Mouse (Mus musculus): ENCODE results near the gene Cmtm8. TPM values are rescaled to one million over a fixed set of nuclear protein-coding genes. Genes with fewer than 3 reads are reported as not detected.

Cmtm8 gene
- polyA plus RNA-seq, 1 experiment: 4.2 TPM

DNA sequence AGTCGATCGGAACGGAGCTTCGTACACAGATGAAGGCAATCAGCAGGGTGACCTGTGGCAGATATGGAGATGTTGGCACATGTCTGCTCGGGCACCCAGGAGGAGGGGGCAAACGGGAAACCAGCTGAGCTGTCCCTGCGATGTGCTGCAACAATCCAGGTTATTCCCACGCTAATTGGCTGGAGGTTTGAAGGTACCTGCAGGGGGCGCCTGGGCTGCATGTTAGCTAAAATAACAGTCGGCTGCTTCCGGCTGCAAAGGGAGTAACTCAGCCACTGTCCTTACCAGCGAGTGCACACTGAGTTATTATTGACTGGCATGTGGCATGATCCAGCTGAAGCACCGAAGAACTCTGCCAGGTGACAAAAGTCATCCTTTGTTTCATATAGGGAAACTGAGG lies 80.6 kb downstream of the Cmtm8 start:
- H3K27me3 ChIP-seq (ENCODE audit: control insufficient read depth, insufficient read depth, low read length): no peaks in the 10 kb centered on the region
- TF ChIP-seq POLR2A (IDR thresholded peaks at IDR 0.05; ENCODE audit: borderline replicate concordance, insufficient read depth, low read length) (no peak), CTCF (IDR thresholded peaks at IDR 0.05; ENCODE audit: borderline replicate concordance, insufficient read depth, low read depth, low read length) (peak; percentile 25; the same call in 1 of the 2 replicates)
- WGBS: 40% methylated on average over 13 of the region's 13 CpGs
- peaks cover 12% of the 10 kb centered on the region for H3K4me1 ChIP-seq (ENCODE audit: control insufficient read depth, insufficient read depth, low read length)
- no peak overlapping the region for H3K27ac ChIP-seq (ENCODE audit: insufficient read depth, low read length)
- H3K4me3 ChIP-seq (replicated peaks; ENCODE audit: insufficient read depth, low read depth, low read length): no peak overlapping the region
- DNase-seq: no peak

DNA sequence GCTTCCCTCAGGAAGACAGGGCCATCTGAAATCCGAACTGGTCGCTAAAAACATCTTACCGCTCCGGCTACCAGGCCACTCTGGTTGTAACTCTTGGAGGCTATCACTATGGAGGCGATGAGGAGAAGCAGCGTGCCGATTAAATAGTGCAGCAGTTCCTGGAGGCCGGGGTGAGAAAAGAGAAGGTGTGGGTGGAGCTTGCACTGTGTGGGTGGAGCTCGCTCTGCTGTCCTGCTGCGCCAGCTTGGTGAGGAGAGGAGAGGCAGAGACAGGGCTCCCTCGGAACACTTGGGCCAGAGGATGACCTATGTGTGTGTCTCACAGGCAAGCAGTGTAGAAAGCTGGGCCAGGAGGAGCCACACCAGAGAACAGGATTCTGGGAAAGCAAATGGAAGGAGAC lies 82.1 kb downstream of the Cmtm8 start:
- no peak overlapping the region for H3K27ac ChIP-seq (ENCODE audit: insufficient read depth, low read length)
- DNase-seq: no peak
- H3K4me1 ChIP-seq (ENCODE audit: control insufficient read depth, insufficient read depth, low read length): 0 out of 2 replicates have a peak, but pooled peaks cover 3% of the 10 kb centered on the region
- no peaks in the 10 kb centered on the region for H3K27me3 ChIP-seq (ENCODE audit: control insufficient read depth, insufficient read depth, low read length)
- TF ChIP-seq POLR2A (IDR thresholded peaks at IDR 0.05; ENCODE audit: borderline replicate concordance, insufficient read depth, low read length): no peak
- TF ChIP-seq CTCF (IDR thresholded peaks at IDR 0.05; ENCODE audit: borderline replicate concordance, insufficient read depth, low read depth, low read length): no peak
- no peak overlapping the region for H3K4me3 ChIP-seq (replicated peaks; ENCODE audit: insufficient read depth, low read depth, low read length)
- WGBS: 86% methylated on average over 11 of the region's 11 CpGs

DNA sequence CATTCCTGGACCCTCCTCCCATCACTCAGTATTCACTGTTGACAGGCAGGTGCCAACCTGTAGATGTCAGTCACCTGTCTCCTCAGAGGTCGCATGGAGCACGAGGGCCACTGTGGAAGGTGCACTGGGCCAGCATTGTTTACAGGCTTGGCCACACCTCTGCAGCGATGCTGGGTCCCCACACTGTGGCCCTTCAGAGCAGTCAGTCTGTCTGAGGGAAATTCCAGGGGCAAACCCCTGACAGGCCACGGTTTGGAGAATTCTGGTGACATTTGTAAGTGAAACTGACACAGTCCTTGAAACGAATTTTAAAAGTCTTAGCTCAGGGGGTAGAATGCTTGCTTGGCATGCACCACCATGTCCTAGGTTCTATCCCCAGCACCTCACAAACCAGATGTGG lies 83.6 kb downstream of the Cmtm8 start:
- no peaks in the 10 kb centered on the region for H3K4me1 ChIP-seq (ENCODE audit: control insufficient read depth, insufficient read depth, low read length)
- H3K27me3 ChIP-seq (ENCODE audit: control insufficient read depth, insufficient read depth, low read length): no peaks in the 10 kb centered on the region
- H3K27ac ChIP-seq (ENCODE audit: insufficient read depth, low read length): no peak overlapping the region
- TF ChIP-seq POLR2A (IDR thresholded peaks at IDR 0.05; ENCODE audit: borderline replicate concordance, insufficient read depth, low read length) (no peak), CTCF (IDR thresholded peaks at IDR 0.05; ENCODE audit: borderline replicate concordance, insufficient read depth, low read depth, low read length) (no peak)
- no peak overlapping the region for H3K4me3 ChIP-seq (replicated peaks; ENCODE audit: insufficient read depth, low read depth, low read length)
- DNase-seq: no peak
- 86% methylated on average over 5 of the region's 5 CpGs for WGBS

DNA sequence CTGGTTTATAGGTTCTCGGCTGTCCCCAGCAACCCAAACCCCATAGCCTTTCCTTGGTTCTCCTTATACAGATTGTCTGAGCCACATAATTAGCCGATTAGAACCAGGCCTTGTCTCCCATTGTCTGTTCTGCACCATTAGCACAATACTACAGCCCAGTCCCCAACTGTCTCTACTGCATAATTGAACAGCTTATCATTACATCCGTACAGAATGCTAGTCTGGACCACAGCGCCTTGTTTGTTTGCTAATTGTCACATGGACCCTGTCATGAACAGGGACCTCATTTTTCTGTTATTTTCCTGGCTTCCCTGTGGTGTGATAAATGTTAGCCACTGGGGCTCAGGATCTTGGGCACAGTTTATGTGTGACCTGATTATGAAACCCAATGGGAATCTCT lies 84.1 kb downstream of the Cmtm8 start:
- no peaks in the 10 kb centered on the region for H3K27me3 ChIP-seq (ENCODE audit: control insufficient read depth, insufficient read depth, low read length)
- WGBS: 84% methylated on average over 4 of the region's 4 CpGs
- H3K27ac ChIP-seq (ENCODE audit: insufficient read depth, low read length): no peak overlapping the region
- H3K4me1 ChIP-seq (ENCODE audit: control insufficient read depth, insufficient read depth, low read length): no peaks in the 10 kb centered on the region
- no peak for TF ChIP-seq CTCF (IDR thresholded peaks at IDR 0.05; ENCODE audit: borderline replicate concordance, insufficient read depth, low read depth, low read length)
- no peak for TF ChIP-seq POLR2A (IDR thresholded peaks at IDR 0.05; ENCODE audit: borderline replicate concordance, insufficient read depth, low read length)
- no peak overlapping the region for H3K4me3 ChIP-seq (replicated peaks; ENCODE audit: insufficient read depth, low read depth, low read length)
- no peak for DNase-seq

DNA sequence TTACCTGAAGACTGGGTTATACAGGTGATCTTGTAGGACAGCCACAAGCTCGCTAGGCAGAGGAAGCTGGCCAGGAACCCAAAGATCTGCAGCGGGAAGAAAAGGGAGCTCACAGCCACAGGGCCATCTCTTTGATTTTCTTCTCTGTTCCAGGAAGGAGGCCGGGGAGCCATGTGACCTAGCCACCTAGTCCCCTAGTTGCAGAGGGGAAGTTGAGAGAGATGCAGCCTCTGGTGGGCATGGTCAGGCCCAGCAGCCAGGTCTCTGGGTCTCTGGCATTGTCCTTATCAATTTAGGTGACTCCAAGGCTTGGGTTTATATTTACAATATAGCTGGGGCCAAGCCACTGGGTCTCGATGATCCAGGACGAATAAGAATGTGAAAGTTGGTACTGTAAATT lies 85.2 kb downstream of the Cmtm8 start:
- DNase-seq: no peak
- no peaks in the 10 kb centered on the region for H3K27me3 ChIP-seq (ENCODE audit: control insufficient read depth, insufficient read depth, low read length)
- H3K4me1 ChIP-seq (ENCODE audit: control insufficient read depth, insufficient read depth, low read length): no peaks in the 10 kb centered on the region
- TF ChIP-seq CTCF (IDR thresholded peaks at IDR 0.05; ENCODE audit: borderline replicate concordance, insufficient read depth, low read depth, low read length): no peak
- 88% methylated on average over 5 of the region's 5 CpGs for WGBS
- H3K4me3 ChIP-seq (replicated peaks; ENCODE audit: insufficient read depth, low read depth, low read length): no peak overlapping the region
- H3K27ac ChIP-seq (ENCODE audit: insufficient read depth, low read length): no peak overlapping the region

DNA sequence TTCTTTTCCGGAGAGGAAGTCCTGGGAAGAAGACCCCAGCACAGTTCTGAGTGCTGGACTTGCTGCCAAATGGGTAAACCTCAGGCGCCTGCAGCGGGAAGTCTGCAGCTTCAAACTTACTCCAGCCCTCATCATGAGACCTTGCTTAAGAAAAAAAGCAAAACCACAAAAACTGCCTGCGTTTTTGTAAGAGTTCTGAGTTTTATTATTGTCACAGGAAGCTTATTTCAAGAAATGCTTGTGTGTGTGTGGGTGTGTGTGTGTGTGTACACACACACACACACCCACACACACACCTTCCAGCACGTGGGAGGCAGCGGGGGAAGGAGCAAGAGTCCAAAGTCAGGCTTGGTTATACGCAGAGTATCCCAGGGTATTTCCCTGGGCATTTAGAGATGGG lies 85.7 kb downstream of the Cmtm8 start:
- no peak overlapping the region for H3K27ac ChIP-seq (ENCODE audit: insufficient read depth, low read length)
- no peak for DNase-seq
- no peaks in the 10 kb centered on the region for H3K4me1 ChIP-seq (ENCODE audit: control insufficient read depth, insufficient read depth, low read length)
- TF ChIP-seq POLR2A (IDR thresholded peaks at IDR 0.05; ENCODE audit: borderline replicate concordance, insufficient read depth, low read length) (no peak), CTCF (IDR thresholded peaks at IDR 0.05; ENCODE audit: borderline replicate concordance, insufficient read depth, low read depth, low read length) (no peak)
- 84% methylated on average over 7 of the region's 7 CpGs for WGBS
- H3K4me3 ChIP-seq (replicated peaks; ENCODE audit: insufficient read depth, low read depth, low read length): no peak overlapping the region
- no peaks in the 10 kb centered on the region for H3K27me3 ChIP-seq (ENCODE audit: control insufficient read depth, insufficient read depth, low read length)

DNA sequence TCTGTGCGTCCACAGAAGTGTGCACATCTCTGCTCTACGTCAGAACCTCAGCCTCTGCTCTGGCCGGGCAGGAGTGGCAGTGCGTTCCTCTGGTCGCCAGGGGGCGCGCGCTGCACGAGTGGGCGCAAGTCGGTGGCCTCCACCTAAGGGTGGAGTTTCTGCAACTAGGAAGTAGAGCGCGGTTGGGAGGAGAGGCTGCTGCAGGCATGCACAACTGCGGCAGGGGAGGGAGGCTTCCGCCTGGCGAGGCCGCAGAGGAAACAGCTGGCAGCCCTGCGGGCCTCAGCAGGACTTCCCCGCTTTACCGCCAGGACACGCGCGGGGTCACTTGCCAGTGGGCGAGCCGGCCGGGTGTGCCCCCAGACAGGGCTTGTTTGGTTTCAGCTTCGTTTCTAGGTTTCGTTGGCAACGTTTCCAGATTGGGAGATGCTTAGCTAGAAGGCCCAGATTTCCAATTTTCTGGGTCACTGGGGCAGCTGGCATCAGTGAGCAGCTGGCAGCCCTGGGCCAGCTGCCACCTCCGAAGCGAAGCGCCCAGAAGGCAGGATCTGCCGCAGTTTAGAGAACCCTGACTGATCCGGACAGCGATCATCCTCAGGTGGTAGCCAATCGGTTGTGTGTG lies 91.0 kb downstream of the Cmtm8 start:
- Histone ChIP-seq H3K4me3 (replicated peaks; ENCODE audit: insufficient read depth, low read depth, low read length) (peak overlapping the region; percentile 72), H3K4me1 (ENCODE audit: control insufficient read depth, insufficient read depth, low read length) (0 out of 2 replicates have a peak, but pooled peaks cover 2% of the 10 kb centered on the region), H3K27ac (ENCODE audit: insufficient read depth, low read length) (0 out of 2 replicates have a peak overlapping the region, but pooled peaks have one; percentile 26), H3K27me3 (ENCODE audit: control insufficient read depth, insufficient read depth, low read length) (no peaks in the 10 kb centered on the region)
- WGBS: under 1% methylated on average over 36 of the region's 36 CpGs
- TF ChIP-seq CTCF (IDR thresholded peaks at IDR 0.05; ENCODE audit: borderline replicate concordance, insufficient read depth, low read depth, low read length) (peak; percentile 92), POLR2A (IDR thresholded peaks at IDR 0.05; ENCODE audit: borderline replicate concordance, insufficient read depth, low read length) (0 out of 2 replicates have a peak, but pooled peaks have one; percentile 15)
- peak; percentile 88 to 93 for DNase-seq

DNA sequence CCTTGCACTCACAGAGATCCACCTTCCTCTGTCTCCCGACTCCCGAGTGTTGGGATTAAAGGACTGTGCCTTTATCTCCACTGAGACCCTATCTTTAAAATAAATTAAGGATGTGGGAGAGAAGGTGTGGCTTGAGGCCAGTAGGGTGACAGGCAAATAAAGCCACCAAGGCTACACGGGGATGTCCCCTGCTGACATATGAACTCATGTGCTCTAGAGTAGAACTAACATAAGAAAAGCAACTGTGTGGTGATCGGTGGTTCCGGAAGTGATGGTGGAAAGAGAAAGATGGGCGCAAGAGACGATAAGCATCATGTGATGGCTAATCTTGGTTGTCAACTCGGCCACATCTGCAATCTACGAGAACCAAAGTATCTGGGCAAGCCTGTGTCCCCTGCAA lies 91.6 kb downstream of the Cmtm8 start:
- WGBS: 54% methylated on average over 9 of the region's 9 CpGs
- no peak overlapping the region for H3K27ac ChIP-seq (ENCODE audit: insufficient read depth, low read length)
- DNase-seq: no peak
- TF ChIP-seq CTCF (IDR thresholded peaks at IDR 0.05; ENCODE audit: borderline replicate concordance, insufficient read depth, low read depth, low read length) (no peak), POLR2A (IDR thresholded peaks at IDR 0.05; ENCODE audit: borderline replicate concordance, insufficient read depth, low read length) (no peak)
- 0 out of 2 replicates have a peak, but pooled peaks cover 2% of the 10 kb centered on the region for H3K4me1 ChIP-seq (ENCODE audit: control insufficient read depth, insufficient read depth, low read length)
- H3K27me3 ChIP-seq (ENCODE audit: control insufficient read depth, insufficient read depth, low read length): no peaks in the 10 kb centered on the region
- peak overlapping the region; percentile 72 for H3K4me3 ChIP-seq (replicated peaks; ENCODE audit: insufficient read depth, low read depth, low read length)

Measured in cerebellum, adult 2 months (tissue).